Mouse (Mus musculus): ENCODE results near the gene Fam173a. TPM values are rescaled to one million over a fixed set of nuclear protein-coding genes. Genes with fewer than 3 reads are reported as not detected.

Gene Fam173a
- polyA plus RNA-seq, 1 experiment from 2014 or later, result 89.0 TPM

DNA sequence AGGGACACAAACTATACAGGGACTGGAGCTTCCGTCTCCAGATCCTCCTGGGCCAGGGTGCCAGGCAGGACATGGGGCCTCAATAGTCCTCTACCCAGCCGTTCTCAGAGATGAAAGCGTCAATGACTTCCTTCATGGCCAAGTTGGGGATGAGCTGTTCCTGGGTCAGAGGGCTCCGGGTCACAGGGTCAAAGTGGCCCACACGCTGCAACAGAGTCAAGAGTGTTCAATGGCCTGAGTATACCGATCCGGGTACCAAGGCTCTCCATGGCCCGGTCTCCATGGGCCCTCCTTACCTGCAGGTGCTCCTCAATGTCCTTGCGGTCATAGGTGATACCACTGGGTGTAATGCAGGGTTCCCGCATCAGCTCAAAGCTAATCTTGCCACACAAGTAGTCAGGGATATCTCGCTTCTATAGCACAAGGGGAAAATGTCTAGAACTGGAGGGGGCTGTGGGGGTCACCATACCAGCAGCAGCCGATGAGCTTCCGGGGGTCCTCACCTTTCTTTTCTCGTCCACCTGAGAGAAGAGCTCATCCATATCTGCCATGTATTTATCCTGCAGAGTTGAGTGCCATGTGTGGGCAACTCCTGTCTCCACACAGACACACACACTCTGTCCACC, 38.2 kb upstream of the Fam173a start:
- 86% methylated on average over 14 of the region's 14 CpGs for WGBS
- Histone ChIP-seq H3K4me2 (ENCODE audit: low read length) (peak overlapping the region; percentile 95), H3K27me3 (ENCODE audit: control insufficient read depth, insufficient read depth, low read length) (no peaks in the 10 kb centered on the region), H3K4me1 (ENCODE audit: control insufficient read depth, insufficient read depth, low read length) (peaks cover 48% of the 10 kb centered on the region), H3K36me3 (ENCODE audit: control insufficient read depth, insufficient read depth, low read length) (peaks cover 48% of the 10 kb centered on the region), H3K27ac (replicated peaks; ENCODE audit: low read depth, low read length) (no peak overlapping the region), H3K4me3 (replicated peaks; ENCODE audit: low read depth, low read length) (peak overlapping the region; percentile 82; the same call in 1 of the 2 replicates), H3K9me3 (ENCODE audit: control insufficient read depth, low read length) (no peaks in the 10 kb centered on the region), H3K9ac (replicated peaks; ENCODE audit: low read length) (no peak overlapping the region; the same call in 1 of the 2 replicates)
- DNase-seq (no peak), ATAC-seq (ENCODE audit: low FRiP score, low TSS enrichment) (no peak)

GRCm38 (mm10) chr17:25830200-25830753, 37.6 kb upstream of the Fam173a start:
- H3K36me3 ChIP-seq (ENCODE audit: control insufficient read depth, insufficient read depth, low read length), result peaks cover 48% of the 10 kb centered on the region
- no peak for DNase-seq
- ATAC-seq (ENCODE audit: low FRiP score, low TSS enrichment), result no peak
- H3K4me1 ChIP-seq (ENCODE audit: control insufficient read depth, insufficient read depth, low read length), result peaks cover 41% of the 10 kb centered on the region
- H3K9ac ChIP-seq (replicated peaks; ENCODE audit: low read length), result no peak overlapping the region; the same call in 1 of the 2 replicates
- H3K4me3 ChIP-seq (replicated peaks; ENCODE audit: low read depth, low read length), result peak overlapping the region; percentile 70; the same call in 1 of the 2 replicates
- 89% methylated on average over 4 of the region's 4 CpGs for WGBS
- no peaks in the 10 kb centered on the region for H3K9me3 ChIP-seq (ENCODE audit: control insufficient read depth, low read length)
- H3K27me3 ChIP-seq (ENCODE audit: control insufficient read depth, insufficient read depth, low read length), result no peaks in the 10 kb centered on the region
- no peak overlapping the region for H3K27ac ChIP-seq (replicated peaks; ENCODE audit: low read depth, low read length)
- peak overlapping the region; percentile 95 for H3K4me2 ChIP-seq (ENCODE audit: low read length)

- ATAC-seq (ENCODE audit: low FRiP score, low TSS enrichment), result no peak
- WGBS, result 38% methylated on average over 8 of the region's 8 CpGs
- no peaks in the 10 kb centered on the region for H3K27me3 ChIP-seq (ENCODE audit: control insufficient read depth, insufficient read depth, low read length)
Observed at GRCm38 (mm10) chr17:25829558-25830017, 36.9 kb upstream of the Fam173a start.

DNA sequence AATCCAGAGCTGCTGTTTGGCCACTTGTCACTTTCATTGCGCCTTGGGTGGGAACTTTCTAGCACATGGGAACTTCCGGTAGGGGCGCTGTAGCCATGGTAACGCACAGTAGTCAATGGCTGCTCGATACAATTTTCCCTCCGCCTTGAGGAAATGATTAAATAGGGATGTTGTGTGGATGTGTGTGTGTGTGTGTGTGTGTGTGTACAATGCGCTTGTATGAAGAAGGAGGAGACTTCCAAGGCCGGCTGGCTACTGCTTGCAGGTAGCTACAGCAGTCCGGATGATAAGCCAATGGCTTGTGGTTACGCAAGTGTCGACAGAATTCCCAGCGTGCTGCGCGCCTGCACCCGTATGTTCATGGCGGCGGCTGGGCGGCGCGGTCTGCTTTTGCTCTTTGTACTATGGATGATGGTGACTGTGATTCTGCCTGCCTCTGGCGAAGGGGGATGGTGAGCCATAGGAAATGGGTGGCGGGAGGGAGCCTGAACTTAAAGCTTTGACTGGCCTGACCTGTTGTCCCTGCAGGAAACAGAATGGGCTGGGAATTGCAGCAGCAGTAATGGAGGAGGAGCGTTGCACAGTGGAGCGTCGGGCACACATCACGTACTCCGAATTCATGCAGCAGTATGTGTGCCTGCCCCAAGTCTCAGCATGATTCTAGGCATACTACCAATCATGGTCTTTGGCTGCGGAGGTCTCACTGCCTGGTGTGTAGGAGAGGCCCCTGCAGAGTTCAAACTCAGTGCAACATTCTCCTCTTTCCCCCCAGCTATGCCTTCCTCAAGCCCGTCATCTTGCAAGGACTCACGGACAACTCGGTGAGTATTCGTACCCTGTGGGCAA, 36.2 kb upstream of the Fam173a start, which contains the start of gene Jmjd8:
TSS of gene Jmjd8 (plus strand) at position 156 of the 846 bp plus-strand sequence.
- Histone ChIP-seq H3K27me3 (ENCODE audit: control insufficient read depth, insufficient read depth, low read length) (no peaks in the 10 kb centered on the region), H3K27ac (replicated peaks; ENCODE audit: low read depth, low read length) (peak within 1 kb of the TSS; percentile 91), H3K9ac (replicated peaks; ENCODE audit: low read length) (peak within 1 kb of the TSS; percentile 78), H3K4me2 (ENCODE audit: low read length) (peak within 1 kb of the TSS; percentile 95), H3K36me3 (ENCODE audit: control insufficient read depth, insufficient read depth, low read length) (peaks cover 45% of the 10 kb centered on the region), H3K4me3 (replicated peaks; ENCODE audit: low read depth, low read length) (peak within 1 kb of the TSS; percentile 70), H3K4me1 (ENCODE audit: control insufficient read depth, insufficient read depth, low read length) (peaks cover 39% of the 10 kb centered on the region), H3K9me3 (ENCODE audit: control insufficient read depth, low read length) (no peaks in the 10 kb centered on the region)
- ATAC-seq (ENCODE audit: low FRiP score, low TSS enrichment) (peak; percentile 59), DNase-seq (peak; percentile 92)
- whole genome bisulfite sequencing, result 1% methylated on average over 32 of the region's 32 CpGs

More at GRCm38 (mm10) chr17:25829558-25830017, 36.9 kb upstream of the Fam173a start:
- Histone ChIP-seq H3K9me3 (ENCODE audit: control insufficient read depth, low read length) (no peaks in the 10 kb centered on the region), H3K36me3 (ENCODE audit: control insufficient read depth, insufficient read depth, low read length) (peaks cover 47% of the 10 kb centered on the region), H3K27ac (replicated peaks; ENCODE audit: low read depth, low read length) (peak overlapping the region; percentile 91), H3K9ac (replicated peaks; ENCODE audit: low read length) (peak overlapping the region; percentile 78), H3K4me3 (replicated peaks; ENCODE audit: low read depth, low read length) (peak overlapping the region; percentile 70), H3K4me2 (ENCODE audit: low read length) (peak overlapping the region; percentile 95), H3K4me1 (ENCODE audit: control insufficient read depth, insufficient read depth, low read length) (peaks cover 39% of the 10 kb centered on the region)
- no peak for DNase-seq

- ATAC-seq (ENCODE audit: low FRiP score, low TSS enrichment), result no peak
- H3K9ac ChIP-seq (replicated peaks; ENCODE audit: low read length), result 0 out of 2 replicates have a peak overlapping the region, but pooled peaks have one; percentile 78
- no peak for DNase-seq
- H3K9me3 ChIP-seq (ENCODE audit: control insufficient read depth, low read length), result no peaks in the 10 kb centered on the region
- H3K36me3 ChIP-seq (ENCODE audit: control insufficient read depth, insufficient read depth, low read length), result peaks cover 45% of the 10 kb centered on the region
- peaks cover 39% of the 10 kb centered on the region for H3K4me1 ChIP-seq (ENCODE audit: control insufficient read depth, insufficient read depth, low read length)
- H3K27ac ChIP-seq (replicated peaks; ENCODE audit: low read depth, low read length), result peak overlapping the region; percentile 91; the same call in 1 of the 2 replicates
- WGBS, result 89% methylated on average over 8 of the region's 8 CpGs
- H3K4me2 ChIP-seq (ENCODE audit: low read length), result peak overlapping the region; percentile 95
- H3K27me3 ChIP-seq (ENCODE audit: control insufficient read depth, insufficient read depth, low read length), result no peaks in the 10 kb centered on the region
- H3K4me3 ChIP-seq (replicated peaks; ENCODE audit: low read depth, low read length), result peak overlapping the region; percentile 70
Observed at GRCm38 (mm10) chr17:25828223-25828594, 35.5 kb upstream of the Fam173a start.

- DNase-seq, result no peak
- H3K27ac ChIP-seq (replicated peaks; ENCODE audit: low read depth, low read length), result no peak overlapping the region
- no peak for ATAC-seq (ENCODE audit: low FRiP score, low TSS enrichment)
- 91% methylated on average over 22 of the region's 22 CpGs for WGBS
- peaks cover 45% of the 10 kb centered on the region for H3K36me3 ChIP-seq (ENCODE audit: control insufficient read depth, insufficient read depth, low read length)
- peak overlapping the region; percentile 95 for H3K4me2 ChIP-seq (ENCODE audit: low read length)
- H3K4me1 ChIP-seq (ENCODE audit: control insufficient read depth, insufficient read depth, low read length), result peaks cover 42% of the 10 kb centered on the region
- no peaks in the 10 kb centered on the region for H3K27me3 ChIP-seq (ENCODE audit: control insufficient read depth, insufficient read depth, low read length)
- H3K9ac ChIP-seq (replicated peaks; ENCODE audit: low read length), result no peak overlapping the region
- peak overlapping the region; percentile 70; the same call in 1 of the 2 replicates for H3K4me3 ChIP-seq (replicated peaks; ENCODE audit: low read depth, low read length)
- no peaks in the 10 kb centered on the region for H3K9me3 ChIP-seq (ENCODE audit: control insufficient read depth, low read length)
Observed at GRCm38 (mm10) chr17:25827546-25828222, 35.0 kb upstream of the Fam173a start.

DNA sequence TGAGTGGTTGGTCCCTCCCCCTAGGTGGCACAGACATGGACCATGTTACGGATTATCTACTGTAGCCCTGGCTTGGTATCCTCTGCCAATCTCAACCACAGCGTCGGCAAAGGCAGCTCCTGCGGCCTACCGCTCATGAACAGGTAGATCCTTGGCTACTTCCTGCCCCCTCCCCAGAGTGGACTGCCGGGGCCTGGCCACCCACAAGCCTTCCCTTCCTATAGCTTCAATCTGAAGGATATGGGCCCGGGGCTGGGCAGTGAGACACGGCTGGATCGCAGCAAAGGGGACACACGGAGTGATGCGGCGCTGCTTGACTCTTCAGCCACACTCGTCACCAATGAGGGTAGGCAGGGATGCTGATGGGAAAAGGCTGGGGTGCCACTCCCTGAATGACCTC, 34.3 kb upstream of the Fam173a start:
- no peak for DNase-seq
- H3K9me3 ChIP-seq (ENCODE audit: control insufficient read depth, low read length), result no peaks in the 10 kb centered on the region
- H3K4me3 ChIP-seq (replicated peaks; ENCODE audit: low read depth, low read length), result no peak overlapping the region
- ATAC-seq (ENCODE audit: low FRiP score, low TSS enrichment), result no peak
- H3K36me3 ChIP-seq (ENCODE audit: control insufficient read depth, insufficient read depth, low read length), result peaks cover 45% of the 10 kb centered on the region
- H3K4me1 ChIP-seq (ENCODE audit: control insufficient read depth, insufficient read depth, low read length), result peaks cover 39% of the 10 kb centered on the region
- WGBS, result 96% methylated on average over 13 of the region's 13 CpGs
- H3K9ac ChIP-seq (replicated peaks; ENCODE audit: low read length), result no peak overlapping the region
- no peak overlapping the region for H3K27ac ChIP-seq (replicated peaks; ENCODE audit: low read depth, low read length)
- no peaks in the 10 kb centered on the region for H3K27me3 ChIP-seq (ENCODE audit: control insufficient read depth, insufficient read depth, low read length)
- H3K4me2 ChIP-seq (ENCODE audit: low read length), result no peak overlapping the region

DNA sequence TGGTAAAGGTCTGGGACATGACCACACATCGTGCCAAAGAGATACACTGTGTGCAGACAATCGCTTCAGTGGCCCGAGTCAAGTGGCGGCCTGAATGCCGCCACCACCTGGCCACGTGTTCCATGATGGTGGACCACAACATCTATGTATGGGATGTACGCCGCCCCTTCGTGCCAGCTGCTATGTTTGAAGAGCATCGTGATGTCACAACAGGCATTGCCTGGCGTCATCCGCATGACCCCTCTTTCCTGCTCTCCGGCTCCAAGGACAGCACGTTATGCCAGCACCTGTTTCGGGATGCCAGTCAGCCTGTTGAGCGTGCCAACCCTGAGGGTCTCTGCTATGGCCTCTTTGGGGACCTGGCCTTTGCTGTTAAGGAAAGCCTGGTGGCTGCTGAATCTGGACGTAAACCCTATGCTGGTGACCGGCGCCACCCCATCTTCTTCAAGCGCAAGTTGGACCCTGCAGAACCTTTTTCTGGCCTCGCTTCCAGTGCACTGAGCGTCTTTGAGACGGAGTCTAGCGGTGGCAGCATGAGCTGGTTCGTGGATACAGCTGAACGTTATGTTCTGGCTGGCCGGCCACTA, 33.4 kb upstream of the Fam173a start:
- H3K27me3 ChIP-seq (ENCODE audit: control insufficient read depth, insufficient read depth, low read length), result no peaks in the 10 kb centered on the region
- ATAC-seq (ENCODE audit: low FRiP score, low TSS enrichment) (no peak), DNase-seq (no peak)
- 96% methylated on average over 27 of the region's 27 CpGs for WGBS
- H3K4me3 ChIP-seq (replicated peaks; ENCODE audit: low read depth, low read length), result no peak overlapping the region
- H3K27ac ChIP-seq (replicated peaks; ENCODE audit: low read depth, low read length), result no peak overlapping the region
- H3K4me2 ChIP-seq (ENCODE audit: low read length), result no peak overlapping the region
- no peak overlapping the region for H3K9ac ChIP-seq (replicated peaks; ENCODE audit: low read length)
- H3K9me3 ChIP-seq (ENCODE audit: control insufficient read depth, low read length), result no peaks in the 10 kb centered on the region
- peaks cover 38% of the 10 kb centered on the region for H3K36me3 ChIP-seq (ENCODE audit: control insufficient read depth, insufficient read depth, low read length)
- H3K4me1 ChIP-seq (ENCODE audit: control insufficient read depth, insufficient read depth, low read length), result peaks cover 29% of the 10 kb centered on the region
